Mouse (Mus musculus): ENCODE data around the gene Cdr1. TPM values are rescaled to one million over a fixed set of nuclear protein-coding genes. Genes with fewer than 3 reads are reported as not detected.

The Cdr1 gene
- polyA plus RNA-seq (2016; fragmentation: Nextera tagmentation; extraction: Ambion mirVana), result 1.8 TPM in 1 of 2 replicates, not detected in the other

DNA sequence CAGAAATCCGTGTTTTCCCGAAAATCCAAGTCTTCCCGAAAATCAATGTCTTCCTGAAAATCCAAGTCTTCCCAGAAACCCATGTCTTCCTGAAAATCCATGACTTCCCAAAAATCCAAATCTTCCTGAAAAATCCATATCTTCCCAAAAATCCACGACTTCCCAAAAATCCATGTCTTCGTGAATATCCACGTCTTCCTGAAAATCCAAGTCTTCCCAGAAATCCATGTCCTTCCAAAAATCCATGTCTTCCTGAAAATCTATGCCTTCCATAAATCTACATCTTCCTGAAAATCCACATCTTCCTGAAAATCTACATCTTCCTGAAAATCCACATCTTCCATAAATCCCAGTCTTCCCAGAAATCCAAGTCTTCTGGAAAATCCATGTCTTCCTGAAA, at the start of gene Cdr1:
Gene Cdr1 (minus strand): TSS at position 101 of the 400 bp plus-strand sequence.
- Histone ChIP-seq H3K36me3 (no peaks in the 10 kb centered on the region), H3K9me3 (no peaks in the 10 kb centered on the region), H3K9ac (no peak within 1 kb of the TSS), H3K4me2 (replicated peaks) (no peak within 1 kb of the TSS), H3K27me3 (replicated peaks) (no peaks in the 10 kb centered on the region), H3K4me3 (no peak within 1 kb of the TSS), H3K4me1 (no peaks in the 10 kb centered on the region), H3K27ac (no peak within 1 kb of the TSS)
- no peak for ATAC-seq (ENCODE audit: low FRiP score, low read depth)
- 95% methylated on average over 6 of the region's 6 CpGs for WGBS

- no peak overlapping the region for H3K4me2 ChIP-seq (replicated peaks)
- no peak for ATAC-seq (ENCODE audit: low FRiP score, low read depth)
- 94% methylated on average over 6 of the region's 6 CpGs for WGBS
- H3K27me3 ChIP-seq (replicated peaks), result no peaks in the 10 kb centered on the region
- H3K4me1 ChIP-seq, result no peaks in the 10 kb centered on the region
- H3K4me3 ChIP-seq, result no peak overlapping the region
- H3K9ac ChIP-seq, result no peak overlapping the region
- H3K27ac ChIP-seq, result no peak overlapping the region
- H3K9me3 ChIP-seq, result no peaks in the 10 kb centered on the region
- no peaks in the 10 kb centered on the region for H3K36me3 ChIP-seq
These were observed 511 bp upstream of the Cdr1 start for GRCm38 (mm10) chrX:61185869-61186268.

DNA sequence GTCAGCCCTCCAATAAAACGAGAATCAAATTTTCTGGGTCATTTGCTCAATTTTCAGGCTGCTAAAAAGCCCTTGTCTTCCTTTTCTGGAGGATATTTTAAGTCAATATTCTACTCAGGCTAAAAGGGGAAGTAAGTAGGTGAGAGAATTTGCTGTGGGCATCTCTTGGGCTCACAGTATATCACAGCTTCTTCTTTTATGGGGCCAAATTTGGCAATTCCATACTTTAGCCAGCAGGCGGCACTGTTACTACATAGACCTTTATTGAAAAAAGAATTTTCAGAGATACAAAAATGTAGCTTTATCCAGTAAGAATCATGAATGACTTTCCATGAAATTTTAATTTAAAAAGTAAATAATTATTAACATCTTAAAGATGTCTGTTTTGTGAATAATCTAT, 18.8 kb downstream of the Cdr1 start:
- ATAC-seq (ENCODE audit: low FRiP score, low read depth), result no peak
- no peak overlapping the region for H3K4me2 ChIP-seq (replicated peaks)
- no peak overlapping the region for H3K9ac ChIP-seq
- no peaks in the 10 kb centered on the region for H3K9me3 ChIP-seq
- H3K27me3 ChIP-seq (replicated peaks), result no peaks in the 10 kb centered on the region
- no peak overlapping the region for H3K4me3 ChIP-seq
- no peaks in the 10 kb centered on the region for H3K36me3 ChIP-seq
- no peak overlapping the region for H3K27ac ChIP-seq
- 35% methylated on average over 2 of the region's 2 CpGs for WGBS
- H3K4me1 ChIP-seq, result no peaks in the 10 kb centered on the region

- WGBS, result 65% methylated on average over 2 of the region's 2 CpGs
- no peaks in the 10 kb centered on the region for H3K9me3 ChIP-seq
- no peak overlapping the region for H3K9ac ChIP-seq
- H3K27ac ChIP-seq, result no peak overlapping the region
- no peak overlapping the region for H3K4me3 ChIP-seq
- no peaks in the 10 kb centered on the region for H3K4me1 ChIP-seq
- H3K36me3 ChIP-seq, result no peaks in the 10 kb centered on the region
- no peak for ATAC-seq (ENCODE audit: low FRiP score, low read depth)
- no peaks in the 10 kb centered on the region for H3K27me3 ChIP-seq (replicated peaks)
- H3K4me2 ChIP-seq (replicated peaks), result no peak overlapping the region
These were observed 24.1 kb downstream of the Cdr1 start for GRCm38 (mm10) chrX:61161249-61161648.

DNA sequence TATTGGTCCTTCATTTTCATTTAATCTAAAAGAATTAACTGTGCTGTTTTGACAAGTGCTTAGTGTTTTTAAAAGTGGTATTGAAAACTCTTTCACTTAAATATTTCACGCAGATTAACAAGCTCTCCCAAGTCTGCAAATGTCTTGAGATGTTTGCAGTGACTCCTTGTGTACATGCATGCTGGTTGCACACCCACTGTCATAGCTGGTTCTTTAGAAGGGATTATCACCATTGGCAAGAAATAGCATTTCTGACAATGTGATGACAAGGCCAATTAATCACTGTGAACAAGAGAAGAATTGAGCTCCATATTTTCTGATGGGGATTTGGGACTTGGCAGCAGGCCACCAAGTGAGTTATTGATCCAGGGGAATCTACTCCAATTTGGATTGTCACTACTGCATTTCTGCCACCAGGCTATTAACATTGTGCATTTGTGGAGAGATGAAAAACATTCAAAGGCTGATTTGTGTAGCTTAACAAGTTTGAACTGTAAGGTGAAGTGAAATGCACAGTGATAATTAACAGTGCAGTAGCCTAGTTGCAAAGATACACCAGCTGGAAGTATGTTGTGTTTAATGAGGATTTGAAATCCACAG, 30.6 kb downstream of the Cdr1 start:
- Histone ChIP-seq H3K27ac (no peak overlapping the region), H3K9ac (no peak overlapping the region), H3K4me3 (no peak overlapping the region), H3K9me3 (no peaks in the 10 kb centered on the region), H3K36me3 (no peaks in the 10 kb centered on the region), H3K4me1 (no peaks in the 10 kb centered on the region), H3K4me2 (replicated peaks) (no peak overlapping the region), H3K27me3 (replicated peaks) (no peaks in the 10 kb centered on the region)
- ATAC-seq (ENCODE audit: low FRiP score, low read depth), result no peak
- 93% methylated on average over 1 of the region's 1 CpGs for WGBS

DNA sequence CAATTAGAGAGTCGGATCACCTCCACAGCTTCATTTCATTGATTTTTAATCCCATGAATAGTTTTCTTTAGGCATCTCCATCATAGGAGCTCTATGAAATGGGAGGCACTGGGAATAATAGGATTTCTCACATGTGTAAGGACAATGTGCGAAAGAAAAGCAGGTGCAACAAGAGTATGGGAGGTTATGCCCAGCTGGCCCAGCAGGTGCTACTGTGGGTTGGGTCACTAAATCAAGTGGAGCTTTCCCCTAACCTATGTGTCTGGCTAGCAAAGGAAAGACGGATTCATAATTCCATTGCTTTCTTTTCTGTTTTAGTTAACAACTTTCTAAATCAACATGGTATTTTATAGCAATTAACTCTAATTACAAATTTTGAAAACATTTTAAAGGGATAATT, 31.1 kb downstream of the Cdr1 start:
- no peak overlapping the region for H3K9ac ChIP-seq
- H3K27ac ChIP-seq, result no peak overlapping the region
- H3K4me2 ChIP-seq (replicated peaks), result no peak overlapping the region
- no peaks in the 10 kb centered on the region for H3K9me3 ChIP-seq
- no peak overlapping the region for H3K4me3 ChIP-seq
- no peaks in the 10 kb centered on the region for H3K27me3 ChIP-seq (replicated peaks)
- no peak for ATAC-seq (ENCODE audit: low FRiP score, low read depth)
- WGBS, result 78% methylated on average over 3 of the region's 3 CpGs
- H3K4me1 ChIP-seq, result no peaks in the 10 kb centered on the region
- H3K36me3 ChIP-seq, result no peaks in the 10 kb centered on the region

GRCm38 (mm10) chrX:61146569-61146968, 38.8 kb downstream of the Cdr1 start:
- H3K27me3 ChIP-seq (replicated peaks), result no peaks in the 10 kb centered on the region
- H3K4me1 ChIP-seq, result no peaks in the 10 kb centered on the region
- H3K9ac ChIP-seq, result no peak overlapping the region
- 34% methylated on average over 2 of the region's 2 CpGs for WGBS
- ATAC-seq (ENCODE audit: low FRiP score, low read depth), result no peak
- H3K4me2 ChIP-seq (replicated peaks), result no peak overlapping the region
- H3K9me3 ChIP-seq, result no peaks in the 10 kb centered on the region
- H3K4me3 ChIP-seq, result no peak overlapping the region
- H3K27ac ChIP-seq, result no peak overlapping the region
- H3K36me3 ChIP-seq, result no peaks in the 10 kb centered on the region

DNA sequence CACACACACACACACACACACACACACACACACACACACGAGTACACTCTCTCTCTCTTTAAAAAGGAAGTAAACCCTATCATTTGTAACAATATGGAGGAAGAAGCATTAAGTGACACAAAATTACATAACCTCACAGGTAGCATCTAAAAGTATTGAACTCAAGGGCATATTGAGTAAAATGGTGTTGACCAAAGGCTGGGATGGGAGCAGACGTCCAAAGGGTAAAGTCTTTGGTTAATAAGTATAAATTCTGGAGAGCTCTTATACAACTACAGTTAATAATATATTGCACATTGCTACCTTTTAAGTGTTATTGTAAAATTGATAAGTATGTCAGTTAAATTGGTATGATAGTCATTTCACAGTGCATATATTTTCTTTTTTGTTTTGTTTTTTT, 39.9 kb downstream of the Cdr1 start:
- Histone ChIP-seq H3K9me3 (no peaks in the 10 kb centered on the region), H3K4me2 (replicated peaks) (no peak overlapping the region), H3K27ac (no peak overlapping the region), H3K9ac (no peak overlapping the region), H3K27me3 (replicated peaks) (no peaks in the 10 kb centered on the region), H3K4me3 (no peak overlapping the region), H3K4me1 (no peaks in the 10 kb centered on the region), H3K36me3 (no peaks in the 10 kb centered on the region)
- ATAC-seq (ENCODE audit: low FRiP score, low read depth), result no peak
- WGBS, result 87% methylated on average over 2 of the region's 2 CpGs

GRCm38 (mm10) chrX:61134592-61134991, 50.8 kb downstream of the Cdr1 start:
- H3K4me1 ChIP-seq, result no peaks in the 10 kb centered on the region
- ATAC-seq (ENCODE audit: low FRiP score, low read depth), result no peak
- H3K27me3 ChIP-seq (replicated peaks), result no peaks in the 10 kb centered on the region
- H3K9me3 ChIP-seq, result no peaks in the 10 kb centered on the region
- no peak overlapping the region for H3K9ac ChIP-seq
- H3K36me3 ChIP-seq, result no peaks in the 10 kb centered on the region
- 66% methylated on average over 4 of the region's 4 CpGs for WGBS
- no peak overlapping the region for H3K4me3 ChIP-seq
- H3K27ac ChIP-seq, result no peak overlapping the region
- H3K4me2 ChIP-seq (replicated peaks), result no peak overlapping the region

Small RNA genes lying within 50 kb of the gene (microRNA-seq; reads per million reads assigned to microRNA genes)
- not detected for gene Gm24396

Data from neural tube, embryonic 12.5 days (tissue).